Mouse (Mus musculus): Measurements from ENCODE around the gene Sephs2.
A peak's percentile ranks its signal among the peaks of the same experiment; 100 is the strongest.
"Not testable (repeated sequence)": the region's sequence is repeated elsewhere in the genome, so short reads cannot be mapped to it uniquely, and the experiment has no call there.

Gene Sephs2

DNA sequence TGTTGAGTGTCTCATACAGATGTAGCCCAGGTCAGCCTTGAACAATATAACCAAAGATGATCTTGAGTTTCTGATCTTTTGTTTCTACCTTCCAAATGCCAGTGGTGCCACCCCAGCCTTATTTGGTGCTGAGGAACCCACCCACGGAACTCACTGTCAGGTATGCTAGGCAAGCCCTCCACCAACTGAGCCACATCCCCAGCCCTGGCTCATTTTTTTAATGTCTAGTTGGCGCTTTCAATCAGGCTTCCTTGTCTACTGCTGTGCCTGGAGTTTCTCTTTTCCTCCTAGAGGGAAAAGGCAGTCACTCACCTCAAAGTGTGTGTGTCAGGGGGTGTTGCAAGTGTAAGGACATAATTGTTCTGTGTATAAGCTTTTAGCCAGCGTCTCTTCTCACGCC lies 2.8 kb downstream of the Sephs2 start:
- DNase-seq (ENCODE audit: low spot score in 2 of 2): no peak

DNA sequence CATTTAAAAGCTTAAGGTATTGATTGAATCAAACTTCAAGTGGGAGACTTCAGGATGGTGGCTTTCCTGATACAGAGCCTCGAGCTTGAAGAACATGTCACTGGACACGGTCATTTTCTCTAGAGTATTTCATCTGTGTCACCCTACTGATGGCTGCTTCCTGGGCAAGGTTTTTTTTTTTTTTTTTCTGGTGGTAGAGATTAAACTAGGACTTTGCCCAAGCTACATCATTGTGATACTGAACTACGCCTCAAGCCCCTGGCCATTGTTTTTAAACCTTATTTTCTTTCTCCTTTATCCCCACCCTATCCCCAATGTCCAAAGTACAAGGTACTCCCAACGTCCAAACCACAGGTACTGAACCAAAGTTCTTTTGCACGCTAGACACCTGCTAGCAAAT lies 3.2 kb downstream of the Sephs2 start:
- DNase-seq (ENCODE audit: low spot score in 2 of 2): no peak

DNA sequence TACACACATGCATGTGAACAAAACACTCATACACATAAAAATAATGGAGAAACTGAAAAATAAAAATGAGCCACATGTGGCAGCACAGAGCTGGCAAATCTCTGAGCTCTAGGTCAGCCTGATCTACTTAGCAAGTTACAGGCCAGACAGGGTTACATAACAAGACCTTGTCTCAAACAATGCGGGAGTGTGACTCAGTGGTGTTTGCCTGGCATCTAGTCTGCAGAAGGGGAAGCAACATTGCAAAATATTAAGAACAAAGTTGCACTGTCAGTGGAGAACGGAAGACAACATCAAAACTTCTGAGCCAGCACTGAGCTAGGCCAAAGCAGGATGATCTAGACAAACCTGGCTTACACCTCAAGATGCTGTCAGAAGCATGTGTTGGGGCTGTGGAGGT lies 3.6 kb downstream of the Sephs2 start:
- DNase-seq (ENCODE audit: low spot score in 2 of 2): no peak

DNA sequence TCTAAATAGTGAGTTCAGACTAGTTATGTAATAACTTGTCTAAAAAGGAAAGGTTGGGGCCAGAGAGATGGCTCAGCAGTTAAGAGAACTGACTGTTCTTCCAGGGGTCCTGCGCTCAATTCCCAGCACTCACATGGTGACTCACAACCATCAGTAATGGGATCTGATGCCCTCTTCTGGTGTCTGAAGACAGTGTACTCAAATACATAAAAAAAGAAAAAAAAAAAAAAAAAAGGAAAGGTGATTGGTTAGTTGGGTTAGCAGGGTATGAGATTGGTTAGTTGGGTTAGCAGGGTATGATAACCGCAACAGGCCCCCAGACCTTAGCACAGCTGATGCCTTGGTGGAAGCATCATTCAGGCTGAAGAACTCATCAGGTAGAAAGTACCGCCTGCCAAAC lies 10.3 kb downstream of the Sephs2 start:
- no peak for DNase-seq (ENCODE audit: low spot score in 2 of 2)

GRCm38 (mm10) chr7:127262218-127262961 lies 11.5 kb downstream of the Sephs2 start:
- DNase-seq (ENCODE audit: low spot score in 2 of 2): no peak

DNA sequence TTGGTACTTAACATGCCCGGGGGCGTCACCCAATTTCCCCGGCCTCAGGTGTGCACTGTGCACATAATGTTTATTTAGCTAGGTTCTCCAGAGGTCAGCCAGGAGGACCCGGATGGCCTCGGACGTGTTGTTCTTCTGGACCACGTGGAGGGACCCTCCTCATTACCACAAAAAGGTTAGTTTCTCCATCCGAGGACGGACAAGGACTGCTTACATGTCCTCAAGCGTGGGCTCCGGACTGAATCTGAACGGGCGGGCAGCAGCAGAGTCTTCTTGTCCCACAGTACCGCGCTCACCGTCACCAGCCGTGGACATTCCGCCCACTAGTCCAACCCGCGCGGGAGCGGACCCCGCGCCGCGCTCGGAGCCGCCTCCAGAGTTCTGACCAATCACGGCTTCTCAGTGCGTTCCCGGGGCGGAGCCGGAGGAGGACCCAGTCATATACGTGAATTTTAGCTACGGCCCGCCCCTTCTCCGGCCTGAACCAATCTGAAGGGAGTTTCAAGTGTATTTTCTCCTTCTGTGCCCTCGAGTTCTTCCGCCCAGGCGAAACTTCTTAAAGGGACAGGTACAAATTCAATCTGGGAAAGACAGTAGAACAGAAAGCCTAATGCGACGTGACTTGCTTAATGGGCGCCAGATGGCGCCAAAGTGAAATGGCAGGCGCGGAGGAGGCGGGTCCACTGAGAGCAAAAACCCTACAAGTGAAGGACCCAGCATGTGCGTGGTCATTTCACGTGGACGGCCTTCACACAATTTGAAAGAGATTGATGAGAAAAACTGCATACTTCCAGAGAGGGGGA lies 13.3 kb downstream of the Sephs2 start, which contains the start of gene Dctpp1:
Gene Dctpp1, minus strand, starts transcription at position 401 of the 803 bp plus-strand sequence.
- peak; percentile 87 to 96 for DNase-seq (ENCODE audit: low spot score in 2 of 2)

DNA sequence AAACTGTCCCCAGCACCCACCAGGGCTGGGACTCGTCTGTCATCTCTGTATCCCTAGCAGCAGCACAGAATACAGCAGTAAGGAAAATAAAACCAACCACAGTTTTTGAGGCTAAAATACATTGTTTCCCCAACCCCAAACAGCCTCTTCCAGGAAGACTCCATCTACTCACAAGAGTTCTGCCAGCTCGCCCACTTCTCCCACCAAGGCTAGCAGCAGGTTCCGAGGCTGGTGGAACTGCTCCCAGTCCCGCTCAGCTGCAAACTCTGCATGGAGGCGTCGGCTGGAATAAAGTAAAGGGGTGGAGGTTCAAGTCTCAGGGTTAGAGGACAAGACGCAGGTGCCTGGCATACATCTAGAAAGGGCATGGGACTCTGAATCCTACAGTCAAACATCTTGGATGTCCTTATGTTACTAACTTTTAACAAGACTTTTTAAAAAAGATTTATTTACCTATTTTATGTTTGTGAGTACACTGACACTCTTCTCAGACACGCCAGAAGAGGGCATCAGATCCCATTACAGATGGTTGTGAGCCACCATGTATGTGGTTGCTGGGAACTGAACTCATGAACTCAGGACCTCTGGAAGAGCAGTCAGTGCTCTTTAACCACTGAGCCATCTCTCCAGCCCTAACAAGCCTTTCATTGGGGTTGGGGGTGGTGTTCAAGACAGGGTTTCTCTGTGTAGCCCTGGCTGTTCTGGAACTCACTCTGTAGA lies 14.5 kb downstream of the Sephs2 start:
- DNase-seq (ENCODE audit: low spot score in 2 of 2): no peak

- no peak for DNase-seq (ENCODE audit: low spot score in 2 of 2)
Observed at GRCm38 (mm10) chr7:127256518-127256917, 17.3 kb downstream of the Sephs2 start.

DNA sequence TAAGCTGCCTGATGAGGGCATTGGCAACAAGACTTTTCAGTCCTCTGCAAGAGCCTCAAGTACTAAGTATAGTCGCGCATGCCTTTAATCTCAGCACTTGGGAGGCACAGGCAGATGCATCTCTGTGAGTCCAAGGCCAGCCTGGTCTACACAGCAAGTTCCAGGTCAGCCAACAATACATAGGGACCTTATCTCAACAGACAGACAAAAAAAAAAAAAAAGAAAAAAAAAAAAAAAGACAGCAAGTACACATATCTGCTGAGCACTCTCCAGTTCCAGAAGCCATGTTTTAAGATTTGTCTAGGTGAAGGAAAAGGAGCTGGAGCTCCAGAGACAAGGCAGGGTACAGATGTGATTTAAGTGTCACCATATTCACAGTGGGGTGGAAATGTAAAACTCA lies 17.9 kb downstream of the Sephs2 start:
- no peak for DNase-seq (ENCODE audit: low spot score in 2 of 2)

- no peak for DNase-seq (ENCODE audit: low spot score in 2 of 2)
Observed at GRCm38 (mm10) chr7:127255008-127255407, 18.8 kb downstream of the Sephs2 start.

- peak; percentile 86 to 91 for DNase-seq (ENCODE audit: low spot score in 2 of 2)
Observed at GRCm38 (mm10) chr7:127253821-127254769, 19.8 kb downstream of the Sephs2 start.

- DNase-seq (ENCODE audit: low spot score in 2 of 2): no peak
Observed at GRCm38 (mm10) chr7:127253341-127253740, 20.5 kb downstream of the Sephs2 start.

GRCm38 (mm10) chr7:127252414-127252813 lies 21.4 kb downstream of the Sephs2 start:
- DNase-seq (ENCODE audit: low spot score in 2 of 2): no peak

DNA sequence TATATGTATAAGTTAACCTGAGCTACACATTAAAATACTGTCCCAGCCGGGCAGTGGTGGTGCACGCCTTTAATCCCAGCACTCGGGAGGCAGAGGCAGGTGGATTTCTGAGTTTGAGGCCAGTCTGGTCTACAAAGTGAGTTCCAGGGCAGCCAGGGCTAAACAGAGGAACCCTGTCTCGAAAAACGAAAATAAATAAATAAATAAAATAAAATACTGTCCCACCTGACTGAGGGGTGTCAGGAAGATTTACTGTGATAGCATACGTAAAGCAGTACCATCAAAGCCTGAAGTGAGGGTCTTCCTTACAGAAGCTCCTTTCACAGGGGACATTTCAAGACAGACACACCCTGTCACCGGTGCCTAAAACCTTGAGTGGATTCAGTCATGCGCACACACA lies 23.3 kb downstream of the Sephs2 start:
- DNase-seq (ENCODE audit: low spot score in 2 of 2): not testable (repeated sequence)

DNA sequence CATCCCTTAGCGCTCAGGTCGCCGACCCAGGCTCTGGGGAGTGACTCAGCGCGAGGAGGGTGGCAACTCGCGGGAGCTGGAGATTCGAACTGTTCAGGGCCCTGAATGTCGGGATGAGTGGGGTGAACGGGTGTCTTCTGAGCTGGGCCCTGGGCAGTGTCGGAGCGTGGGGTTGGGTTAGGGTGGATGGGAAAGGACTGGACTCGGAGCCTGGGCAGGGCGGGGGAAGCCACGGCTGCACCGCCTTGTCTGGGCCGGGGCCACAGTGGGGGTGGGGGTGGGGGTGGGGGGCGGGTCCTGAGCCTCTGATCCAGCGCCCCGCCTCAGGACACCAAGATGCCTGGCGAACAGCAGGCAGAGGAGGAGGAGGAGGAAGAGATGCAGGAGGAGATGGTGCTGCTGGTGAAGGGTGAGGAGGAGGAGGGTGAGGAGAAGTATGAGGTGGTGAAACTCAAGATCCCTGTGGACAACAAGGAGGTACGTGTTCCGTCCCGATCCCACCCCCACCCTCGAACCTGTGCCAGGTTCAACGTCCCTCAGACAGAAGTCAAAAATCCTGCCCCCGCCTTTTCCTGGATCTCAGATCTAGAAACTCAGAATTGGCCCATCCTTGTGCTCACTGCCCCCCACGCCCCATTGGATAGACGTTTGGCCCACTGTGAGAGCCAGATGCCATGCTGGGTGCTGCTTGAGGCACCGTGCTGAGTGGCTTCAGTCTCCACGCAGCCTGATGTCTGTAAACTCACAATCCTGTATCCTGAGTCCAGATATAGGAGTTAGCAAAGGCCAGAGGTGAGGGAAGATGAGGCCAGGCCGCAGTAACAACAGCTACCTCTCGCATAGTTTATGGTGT lies 29.0 kb downstream of the Sephs2 start:
- no peak for DNase-seq (ENCODE audit: low spot score in 2 of 2)

- DNase-seq (ENCODE audit: low spot score in 2 of 2): peak; percentile 89 to 92
Observed at GRCm38 (mm10) chr7:127243870-127244657, 29.8 kb downstream of the Sephs2 start, which contains the start of gene Zfp771. Gene Zfp771, plus strand, starts transcription at chr7:127244274.

DNA sequence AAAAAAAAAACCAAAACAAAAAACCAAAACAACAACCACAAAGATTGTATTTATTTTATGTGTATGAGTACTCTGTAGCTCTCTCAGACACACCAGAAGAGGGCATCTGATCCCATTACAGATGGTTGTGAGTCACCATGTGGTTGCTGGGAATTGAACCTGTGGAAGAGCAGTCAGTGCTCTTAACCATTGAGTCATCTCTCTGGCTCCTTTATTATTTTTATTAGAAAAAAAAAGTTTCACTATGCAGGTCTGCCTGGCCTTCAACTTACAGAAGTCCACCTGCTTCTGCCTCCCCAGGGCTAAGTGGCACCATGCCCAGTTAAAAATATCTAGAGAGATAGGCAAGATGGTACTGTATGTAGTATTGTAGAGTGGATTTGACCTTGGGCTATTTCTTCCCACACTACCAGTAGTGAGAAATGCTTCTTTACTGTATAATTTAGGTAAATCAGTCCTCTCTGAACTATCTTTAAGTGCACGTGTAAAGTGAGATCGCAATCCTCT lies 30.4 kb downstream of the Sephs2 start:
- no peak for DNase-seq (ENCODE audit: low spot score in 2 of 2)

- DNase-seq (ENCODE audit: low spot score in 2 of 2): no peak
Observed at GRCm38 (mm10) chr7:127234777-127235176, 39.1 kb downstream of the Sephs2 start.

- DNase-seq (ENCODE audit: low spot score in 2 of 2): no peak
Observed at GRCm38 (mm10) chr7:127233765-127234164, 40.1 kb downstream of the Sephs2 start.

Measured in urinary bladder, adult 18-20 months (tissue).